Mouse (Mus musculus): ENCODE data around the gene Rad51b. TPM values are rescaled to one million over a fixed set of nuclear protein-coding genes. Genes with fewer than 3 reads are reported as not detected.

Gene Rad51b
- polyA plus RNA-seq, 1 experiment from 2014 or later: 4.7 TPM

GRCm38 (mm10) chr12:79686594-79687325 lies 389.7 kb downstream of the Rad51b start:
- no peak overlapping the region for H3K4me3 ChIP-seq (ENCODE audit: low read depth, low read length)
- ATAC-seq (ENCODE audit: insufficient read depth, low FRiP score, low TSS enrichment) (no peak), DNase-seq (ENCODE audit: low spot score) (no peak)
- H3K27ac ChIP-seq (ENCODE audit: low read depth, low read length): no peak overlapping the region
- H3K9ac ChIP-seq (ENCODE audit: low read length): no peak overlapping the region
- no peaks in the 10 kb centered on the region for H3K27me3 ChIP-seq (ENCODE audit: control insufficient read depth, insufficient read depth, low read length)
- H3K9me3 ChIP-seq (ENCODE audit: control insufficient read depth, low read length): no peaks in the 10 kb centered on the region
- H3K4me2 ChIP-seq (ENCODE audit: low read depth): no peak overlapping the region
- no peaks in the 10 kb centered on the region for H3K36me3 ChIP-seq (ENCODE audit: control insufficient read depth, insufficient read depth, low read length)
- WGBS: 73% methylated on average over 9 of the region's 9 CpGs
- no peaks in the 10 kb centered on the region for H3K4me1 ChIP-seq (ENCODE audit: control insufficient read depth, insufficient read depth, low read length)

GRCm38 (mm10) chr12:79687683-79688386 lies 390.8 kb downstream of the Rad51b start:
- ATAC-seq (ENCODE audit: insufficient read depth, low FRiP score, low TSS enrichment) (no peak), DNase-seq (ENCODE audit: low spot score) (no peak)
- H3K9me3 ChIP-seq (ENCODE audit: control insufficient read depth, low read length): no peaks in the 10 kb centered on the region
- WGBS: 44% methylated on average over 7 of the region's 7 CpGs
- H3K4me2 ChIP-seq (ENCODE audit: low read depth): no peak overlapping the region
- H3K27me3 ChIP-seq (ENCODE audit: control insufficient read depth, insufficient read depth, low read length): no peaks in the 10 kb centered on the region
- H3K9ac ChIP-seq (ENCODE audit: low read length): no peak overlapping the region
- H3K4me3 ChIP-seq (ENCODE audit: low read depth, low read length): no peak overlapping the region
- no peaks in the 10 kb centered on the region for H3K4me1 ChIP-seq (ENCODE audit: control insufficient read depth, insufficient read depth, low read length)
- H3K27ac ChIP-seq (ENCODE audit: low read depth, low read length): no peak overlapping the region
- no peaks in the 10 kb centered on the region for H3K36me3 ChIP-seq (ENCODE audit: control insufficient read depth, insufficient read depth, low read length)

- Histone ChIP-seq H3K9me3 (ENCODE audit: control insufficient read depth, low read length) (no peaks in the 10 kb centered on the region), H3K27ac (ENCODE audit: low read depth, low read length) (no peak overlapping the region), H3K4me2 (ENCODE audit: low read depth) (no peak overlapping the region), H3K9ac (ENCODE audit: low read length) (no peak overlapping the region), H3K4me3 (ENCODE audit: low read depth, low read length) (no peak overlapping the region), H3K27me3 (ENCODE audit: control insufficient read depth, insufficient read depth, low read length) (no peaks in the 10 kb centered on the region), H3K36me3 (ENCODE audit: control insufficient read depth, insufficient read depth, low read length) (no peaks in the 10 kb centered on the region), H3K4me1 (ENCODE audit: control insufficient read depth, insufficient read depth, low read length) (no peaks in the 10 kb centered on the region)
- DNase-seq (ENCODE audit: low spot score) (no peak), ATAC-seq (ENCODE audit: insufficient read depth, low FRiP score, low TSS enrichment) (no peak)
- WGBS: 71% methylated on average over 8 of the region's 8 CpGs
Measured at GRCm38 (mm10) chr12:79689299-79689698, 392.2 kb downstream of the Rad51b start.

GRCm38 (mm10) chr12:79691929-79692862 lies 395.1 kb downstream of the Rad51b start:
- Histone ChIP-seq H3K9me3 (ENCODE audit: control insufficient read depth, low read length) (no peaks in the 10 kb centered on the region), H3K9ac (ENCODE audit: low read length) (no peak overlapping the region), H3K4me2 (ENCODE audit: low read depth) (no peak overlapping the region), H3K4me3 (ENCODE audit: low read depth, low read length) (no peak overlapping the region), H3K27ac (ENCODE audit: low read depth, low read length) (no peak overlapping the region), H3K27me3 (ENCODE audit: control insufficient read depth, insufficient read depth, low read length) (no peaks in the 10 kb centered on the region), H3K4me1 (ENCODE audit: control insufficient read depth, insufficient read depth, low read length) (0 out of 2 replicates have a peak, but pooled peaks cover 4% of the 10 kb centered on the region), H3K36me3 (ENCODE audit: control insufficient read depth, insufficient read depth, low read length) (no peaks in the 10 kb centered on the region)
- ATAC-seq (ENCODE audit: insufficient read depth, low FRiP score, low TSS enrichment) (no peak), DNase-seq (ENCODE audit: low spot score) (no peak)
- WGBS: 87% methylated on average over 14 of the region's 14 CpGs

- Histone ChIP-seq H3K27ac (ENCODE audit: low read depth, low read length) (no peak overlapping the region), H3K4me3 (ENCODE audit: low read depth, low read length) (no peak overlapping the region), H3K9me3 (ENCODE audit: control insufficient read depth, low read length) (no peaks in the 10 kb centered on the region), H3K4me1 (ENCODE audit: control insufficient read depth, insufficient read depth, low read length) (0 out of 2 replicates have a peak, but pooled peaks cover 4% of the 10 kb centered on the region), H3K36me3 (ENCODE audit: control insufficient read depth, insufficient read depth, low read length) (no peaks in the 10 kb centered on the region), H3K4me2 (ENCODE audit: low read depth) (no peak overlapping the region), H3K27me3 (ENCODE audit: control insufficient read depth, insufficient read depth, low read length) (no peaks in the 10 kb centered on the region), H3K9ac (ENCODE audit: low read length) (no peak overlapping the region)
- 69% methylated on average over 3 of the region's 3 CpGs for WGBS
- ATAC-seq (ENCODE audit: insufficient read depth, low FRiP score, low TSS enrichment): no peak
- DNase-seq (ENCODE audit: low spot score): no peak
Measured at GRCm38 (mm10) chr12:79695832-79696434, 398.9 kb downstream of the Rad51b start.

- ATAC-seq (ENCODE audit: insufficient read depth, low FRiP score, low TSS enrichment) (no peak), DNase-seq (ENCODE audit: low spot score) (no peak)
- H3K4me3 ChIP-seq (ENCODE audit: low read depth, low read length): no peak overlapping the region
- no peak overlapping the region for H3K4me2 ChIP-seq (ENCODE audit: low read depth)
- H3K9me3 ChIP-seq (ENCODE audit: control insufficient read depth, low read length): no peaks in the 10 kb centered on the region
- no peaks in the 10 kb centered on the region for H3K36me3 ChIP-seq (ENCODE audit: control insufficient read depth, insufficient read depth, low read length)
- 56% methylated on average over 8 of the region's 8 CpGs for WGBS
- no peak overlapping the region for H3K9ac ChIP-seq (ENCODE audit: low read length)
- H3K4me1 ChIP-seq (ENCODE audit: control insufficient read depth, insufficient read depth, low read length): peaks cover 31% of the 10 kb centered on the region
- H3K27ac ChIP-seq (ENCODE audit: low read depth, low read length): no peak overlapping the region
- no peaks in the 10 kb centered on the region for H3K27me3 ChIP-seq (ENCODE audit: control insufficient read depth, insufficient read depth, low read length)
Measured at GRCm38 (mm10) chr12:79703555-79703954, 406.5 kb downstream of the Rad51b start.

- no peaks in the 10 kb centered on the region for H3K27me3 ChIP-seq (ENCODE audit: control insufficient read depth, insufficient read depth, low read length)
- 0 out of 2 replicates have a peak overlapping the region, but pooled peaks have one; percentile 3 for H3K9ac ChIP-seq (ENCODE audit: low read length)
- peaks cover 41% of the 10 kb centered on the region for H3K4me1 ChIP-seq (ENCODE audit: control insufficient read depth, insufficient read depth, low read length)
- no peak for DNase-seq (ENCODE audit: low spot score)
- WGBS: 38% methylated on average over 11 of the region's 11 CpGs
- H3K9me3 ChIP-seq (ENCODE audit: control insufficient read depth, low read length): no peaks in the 10 kb centered on the region
- no peak for ATAC-seq (ENCODE audit: insufficient read depth, low FRiP score, low TSS enrichment)
- no peak overlapping the region for H3K4me2 ChIP-seq (ENCODE audit: low read depth)
- no peak overlapping the region for H3K4me3 ChIP-seq (ENCODE audit: low read depth, low read length)
- H3K27ac ChIP-seq (ENCODE audit: low read depth, low read length): peak overlapping the region; percentile 11; the same call in 1 of the 2 replicates
- H3K36me3 ChIP-seq (ENCODE audit: control insufficient read depth, insufficient read depth, low read length): no peaks in the 10 kb centered on the region
Measured at GRCm38 (mm10) chr12:79705501-79706266, 408.6 kb downstream of the Rad51b start.

Data from neural tube, embryonic 11.5 days (tissue).